Mouse (Mus musculus) olfactory bulb, adult 2 months (tissue): Measurements from ENCODE around the gene Ccdc84.

Experiments used
- CTCF ChIP-seq: fragments of 200-500 bp; IDR thresholded peaks from 2 replicates; pipeline ENCODE4 v1.5.1; 2012; ENCODE audit warnings: low read depth, mild to moderate bottlenecking, low read length, moderate library complexity; ENCODE audit not compliant: insufficient read depth
- POLR2A ChIP-seq: fragments of 200-500 bp; IDR thresholded peaks from 2 replicates; pipeline ENCODE4 v1.6.1; 2012; ENCODE audit warnings: mild to moderate bottlenecking, low read depth, low read length, moderate library complexity; ENCODE audit not compliant: insufficient read depth

DNA sequence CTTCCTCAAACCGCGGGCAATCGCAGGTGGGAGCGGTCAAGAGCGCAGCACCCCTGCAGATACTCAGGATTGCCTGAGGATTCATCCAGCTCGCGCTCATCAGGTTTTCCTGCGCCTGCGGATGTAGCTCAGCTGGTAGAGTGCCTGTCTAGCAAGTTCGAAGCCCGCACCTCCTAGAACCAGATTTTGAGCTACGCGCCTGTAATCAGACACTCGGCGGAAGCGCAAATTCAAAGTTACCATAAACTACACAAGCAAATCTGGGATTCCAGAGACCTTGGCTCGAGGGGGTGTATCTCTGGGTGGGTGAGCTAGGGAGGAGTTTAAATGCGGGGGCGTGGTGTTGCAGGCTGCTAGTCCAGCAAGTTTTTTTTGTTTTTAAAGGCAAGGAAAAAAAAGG lies 22.6 kb upstream of the Ccdc84 start, which contains the start of gene Foxr1:
- TF ChIP-seq POLR2A = no peak
- no peak for TF ChIP-seq CTCF
